Mouse (Mus musculus) lung, postnatal 0 days (tissue): ENCODE results near the gene Cst7.

Source experiments
- CTCF ChIP-seq: IDR thresholded peaks from 2 replicates; pipeline ENCODE4 v1.5.1; 2016; ENCODE audit warnings: antibody characterized with exemption, mild to moderate bottlenecking
- EP300 ChIP-seq: IDR thresholded peaks from 2 replicates; pipeline ENCODE4 v1.6.1; 2016; ENCODE audit warnings: antibody characterized with exemption, mild to moderate bottlenecking, control low read depth

- TF ChIP-seq CTCF (no peak), EP300 (no peak)
Observed at GRCm38 (mm10) chr2:150600263-150600662, 30.0 kb downstream of the Cst7 start.
